Mouse (Mus musculus) heart, embryonic 10.5 days (tissue): Measurements from ENCODE around the gene Rnf215. TPM values are rescaled to one million over a fixed set of nuclear protein-coding genes. Genes with fewer than 3 reads are reported as not detected.
"Not testable (repeated sequence)": the region's sequence is repeated elsewhere in the genome, so short reads cannot be mapped to it uniquely, and the experiment has no call there.

Source experiments
- DNase-seq: peaks from one replicate; pipeline ENCODE4 v3.0.0-alpha.2; 2017; ENCODE audit warnings: low spot score
- H3K27ac ChIP-seq: fragments of 300-500 bp; sonication (generic); 2 replicates; pipeline ENCODE4 v1.5.1; 2016; ENCODE audit warnings: mild to moderate bottlenecking
- H3K27me3 ChIP-seq: fragments of 300-500 bp; sonication (generic); 2 replicates; pipeline ENCODE4 v1.6.1; 2016; ENCODE audit warnings: mild to moderate bottlenecking; ENCODE audit not compliant: poor library complexity, insufficient read depth, severe bottlenecking
- H3K36me3 ChIP-seq: fragments of 300-500 bp; sonication (generic); 2 replicates; pipeline ENCODE4 v1.6.1; 2016; ENCODE audit warnings: mild to moderate bottlenecking, moderate library complexity
- H3K4me1 ChIP-seq: fragments of 300-500 bp; sonication (generic); 2 replicates; pipeline ENCODE4 v1.6.1; 2016; ENCODE audit warnings: mild to moderate bottlenecking
- H3K4me3 ChIP-seq: fragments of 300-500 bp; sonication (generic); 2 replicates; pipeline ENCODE4 v1.5.1; 2016; ENCODE audit warnings: mild to moderate bottlenecking, moderate library complexity
- H3K9me3 ChIP-seq: fragments of 300-500 bp; sonication (generic); 2 replicates; pipeline ENCODE4 v1.6.1; 2016; ENCODE audit warnings: mild to moderate bottlenecking, moderate library complexity
- WGBS: fragments of 180-500 bp; shearing (Covaris S2); methylation state at CpG from one replicate; pipeline ENCODE4 v1.1.7; 2016; 5-methylcytosine and 5-hydroxymethylcytosine counted together
- polyA plus RNA-seq: library from polyadenylated mRNA; unstranded; fragments of >200 nt; fragmentation: Nextera tagmentation; extraction: Ambion mirVana; gene quantifications from 2 replicates; pipeline ENCODE4 v1.2.1, GENCODE M21; 2016

The Rnf215 gene
- polyA plus RNA-seq, 1 experiment from 2014 or later = 17.1 TPM

DNA sequence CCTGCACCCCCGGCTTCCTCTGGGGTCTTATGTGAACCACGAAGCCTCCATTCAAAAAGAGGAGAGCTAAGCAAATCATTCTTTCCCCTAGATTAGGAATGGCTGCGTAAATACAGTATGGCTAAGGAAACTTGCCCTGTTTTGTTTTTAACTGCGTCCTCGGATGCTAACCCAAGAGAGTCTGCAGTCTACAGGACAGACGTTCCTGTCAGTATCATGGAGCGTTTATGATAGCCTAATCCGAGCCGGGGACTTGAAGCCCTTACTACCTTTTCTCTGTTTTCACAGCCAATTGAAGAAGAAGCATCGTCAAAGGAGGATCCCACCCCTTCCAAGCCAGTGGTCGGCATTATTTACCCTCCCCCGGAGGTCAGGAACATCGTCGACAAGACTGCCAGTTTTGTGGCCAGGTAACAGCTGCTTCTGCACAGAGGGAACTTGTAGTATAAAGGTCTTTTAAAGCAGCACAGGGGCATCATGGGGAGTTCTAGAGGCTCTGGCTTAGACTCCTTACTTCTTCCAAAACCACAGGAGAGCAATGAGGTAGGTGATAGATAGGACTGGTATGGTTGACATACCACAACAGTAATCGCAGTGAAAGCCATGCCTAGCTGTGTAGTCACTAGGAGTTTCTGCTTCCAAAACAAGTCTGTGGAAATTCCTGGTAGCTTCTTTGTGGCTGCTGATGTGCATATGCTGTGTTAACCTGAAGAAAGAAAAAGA, 25.9 kb downstream of the Rnf215 start:
- H3K27me3 ChIP-seq = no peaks in the 10 kb centered on the region
- peaks cover 24% of the 10 kb centered on the region for H3K4me1 ChIP-seq
- peaks cover 46% of the 10 kb centered on the region for H3K36me3 ChIP-seq
- no peak for DNase-seq
- no peaks in the 10 kb centered on the region for H3K9me3 ChIP-seq
- H3K27ac ChIP-seq = peak overlapping the region; percentile 95
- WGBS = 6% methylated on average over 15 of the region's 15 CpGs
- H3K4me3 ChIP-seq = peak overlapping the region; percentile 73

DNA sequence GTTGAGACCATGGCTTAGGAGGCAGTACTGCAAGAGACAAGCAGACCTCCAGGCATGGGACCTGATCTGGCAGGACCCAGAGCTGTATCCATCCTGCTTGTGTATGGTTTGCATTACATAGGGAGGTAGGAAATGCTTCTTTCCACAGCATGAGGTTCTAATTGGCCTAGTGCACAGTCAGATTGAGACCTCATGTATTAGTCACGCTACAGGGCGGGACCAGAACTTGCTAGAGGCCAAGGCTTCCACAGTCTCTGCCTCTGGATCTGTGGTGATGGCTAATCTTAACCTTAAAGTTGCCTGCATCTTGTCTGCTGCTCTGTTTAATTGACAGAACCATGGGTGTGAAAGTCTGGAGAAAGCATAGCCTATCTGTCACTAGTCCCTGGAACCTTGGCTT, 29.7 kb downstream of the Rnf215 start:
- WGBS = 83% methylated on average over 2 of the region's 2 CpGs

GRCm38 (mm10) chr11:4166467-4167090, 31.6 kb downstream of the Rnf215 start:
- Histone ChIP-seq H3K9me3 (no peaks in the 10 kb centered on the region), H3K4me1 (peaks cover 6% of the 10 kb centered on the region), H3K36me3 (peaks cover 99% of the 10 kb centered on the region), H3K4me3 (no peak overlapping the region), H3K27ac (no peak overlapping the region), H3K27me3 (no peaks in the 10 kb centered on the region)
- no peak for DNase-seq
- 93% methylated on average over 7 of the region's 7 CpGs for WGBS

More for the DNA sequence above, 29.7 kb downstream of the Rnf215 start:
- Histone ChIP-seq H3K27ac (no peak overlapping the region), H3K36me3 (peaks cover 83% of the 10 kb centered on the region), H3K27me3 (no peaks in the 10 kb centered on the region), H3K9me3 (no peaks in the 10 kb centered on the region), H3K4me3 (no peak overlapping the region), H3K4me1 (peaks cover 17% of the 10 kb centered on the region)
- no peak for DNase-seq

DNA sequence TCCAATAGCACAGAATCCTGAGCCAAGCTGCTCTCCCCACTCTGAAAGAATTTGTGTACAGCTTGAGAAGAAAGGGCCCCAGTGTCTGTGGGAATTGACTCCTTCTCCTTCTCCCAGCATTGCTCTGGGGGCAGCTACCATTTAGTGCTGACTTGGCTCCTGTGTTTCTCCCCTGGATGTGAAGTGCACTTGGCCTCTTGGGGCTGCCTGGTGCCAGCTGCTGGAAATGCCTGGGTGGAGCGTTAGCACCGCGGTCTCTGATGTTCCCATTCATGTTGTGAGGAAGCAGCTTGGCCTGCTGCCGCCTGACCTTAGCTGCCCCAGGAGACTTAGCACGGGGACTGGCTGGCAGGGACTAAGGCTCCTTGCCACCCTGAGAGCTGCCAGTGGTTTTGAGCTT, 39.6 kb downstream of the Rnf215 start:
- Histone ChIP-seq H3K36me3 (peaks cover 100% of the 10 kb centered on the region), H3K4me3 (no peak overlapping the region), H3K27me3 (no peaks in the 10 kb centered on the region), H3K27ac (no peak overlapping the region), H3K4me1 (no peaks in the 10 kb centered on the region; the same call in 1 of the 2 replicates), H3K9me3 (no peaks in the 10 kb centered on the region)
- no peak for DNase-seq
- 91% methylated on average over 5 of the region's 5 CpGs for WGBS

DNA sequence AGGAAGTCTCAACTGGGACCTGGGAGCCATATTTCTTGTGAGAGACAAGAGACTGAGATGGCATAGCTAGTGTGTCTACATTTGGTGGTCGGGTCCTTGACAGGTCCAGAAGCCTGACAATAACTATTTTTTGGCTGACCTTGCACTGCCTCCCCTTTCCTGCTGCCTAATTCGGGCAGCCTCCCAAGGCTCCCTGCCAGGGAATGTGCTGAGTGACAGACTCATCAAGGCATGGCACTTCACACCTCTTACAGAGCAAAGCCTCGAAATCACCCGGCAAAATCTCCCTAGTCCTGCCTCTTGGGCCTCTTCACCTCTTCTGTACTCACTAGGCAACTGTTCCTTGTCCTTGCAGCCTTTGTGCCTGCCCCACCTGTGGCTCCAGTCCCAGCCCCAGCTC, 42.7 kb downstream of the Rnf215 start:
- 66% methylated on average over 4 of the region's 4 CpGs for WGBS
- Histone ChIP-seq H3K27me3 (no peaks in the 10 kb centered on the region), H3K4me1 (no peaks in the 10 kb centered on the region; the same call in 1 of the 2 replicates), H3K36me3 (peaks cover 98% of the 10 kb centered on the region), H3K4me3 (no peak overlapping the region), H3K27ac (no peak overlapping the region), H3K9me3 (no peaks in the 10 kb centered on the region)
- DNase-seq = no peak

DNA sequence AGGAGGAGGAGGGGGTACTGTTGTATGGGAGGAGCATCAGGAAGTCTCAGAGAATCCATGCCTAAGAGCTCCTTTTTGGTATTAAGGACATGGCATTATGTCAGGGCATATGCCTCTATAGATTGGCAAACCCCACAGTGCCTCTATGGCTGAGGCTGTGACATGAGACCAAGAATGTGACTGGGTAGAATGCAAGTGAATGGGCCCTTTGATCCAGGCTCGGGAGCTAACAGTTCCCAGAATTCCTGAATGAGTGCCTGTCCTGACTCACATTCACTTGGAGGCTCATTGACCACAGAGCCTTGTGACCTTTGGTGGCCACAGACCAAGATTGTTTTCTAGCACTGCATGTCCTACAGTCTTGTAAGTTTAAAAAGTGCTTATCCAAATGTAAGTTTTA, 47.1 kb downstream of the Rnf215 start:
- H3K27ac ChIP-seq = no peak overlapping the region
- 16% methylated on average over 1 of the region's 1 CpGs for WGBS
- no peak for DNase-seq
- H3K36me3 ChIP-seq = peaks cover 61% of the 10 kb centered on the region
- H3K27me3 ChIP-seq = no peaks in the 10 kb centered on the region
- no peak overlapping the region for H3K4me3 ChIP-seq
- H3K9me3 ChIP-seq = no peaks in the 10 kb centered on the region
- H3K4me1 ChIP-seq = peaks cover under 1% of the 10 kb centered on the region; the same call in 1 of the 2 replicates

- no peak overlapping the region for H3K4me3 ChIP-seq
- peaks cover 46% of the 10 kb centered on the region for H3K36me3 ChIP-seq
- peaks cover 14% of the 10 kb centered on the region for H3K4me1 ChIP-seq
- no peaks in the 10 kb centered on the region for H3K9me3 ChIP-seq
- H3K27ac ChIP-seq = no peak overlapping the region
- peaks cover 8% of the 10 kb centered on the region; the same call in 1 of the 2 replicates for H3K27me3 ChIP-seq
- DNase-seq = no peak
Observed at GRCm38 (mm10) chr11:4183511-4183910, 48.5 kb downstream of the Rnf215 start.

DNA sequence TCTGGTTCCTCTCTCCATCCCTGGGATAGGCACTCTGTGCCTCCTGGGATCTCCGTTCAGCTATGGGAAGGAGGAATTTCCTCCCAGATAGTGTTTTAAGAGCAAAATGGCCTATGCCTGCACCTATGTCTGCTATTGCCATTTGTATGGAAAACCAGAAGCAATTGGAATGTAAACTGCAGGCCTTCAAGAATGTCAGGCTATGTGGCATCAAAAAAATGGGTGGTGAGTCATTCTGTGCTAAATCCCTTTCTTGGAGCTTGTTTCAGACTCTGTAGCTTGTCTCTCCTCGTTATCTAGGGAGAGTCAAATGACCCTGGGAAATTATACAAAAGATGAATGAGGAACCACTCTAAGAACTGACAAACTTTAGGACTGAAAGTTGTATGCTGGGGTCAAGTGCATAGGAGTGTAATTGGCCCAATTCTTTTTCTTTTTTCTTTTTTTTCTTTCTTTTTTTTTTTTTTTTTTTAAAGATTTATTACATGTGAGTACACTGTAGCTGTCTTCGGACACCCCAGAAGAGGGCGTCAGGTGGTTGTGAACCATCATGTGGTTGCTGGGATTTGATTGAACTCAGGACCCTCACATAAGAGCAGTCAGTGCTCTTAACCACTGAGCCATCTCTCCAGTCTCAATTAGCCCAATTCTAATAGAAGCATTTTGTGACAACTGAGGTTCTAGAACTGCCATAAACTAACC, 49.4 kb downstream of the Rnf215 start:
- peaks cover 8% of the 10 kb centered on the region; the same call in 1 of the 2 replicates for H3K27me3 ChIP-seq
- H3K4me3 ChIP-seq = no peak overlapping the region
- WGBS = 75% methylated on average over 4 of the region's 4 CpGs
- H3K9me3 ChIP-seq = no peaks in the 10 kb centered on the region
- H3K36me3 ChIP-seq = peaks cover 37% of the 10 kb centered on the region
- no peak for DNase-seq
- H3K27ac ChIP-seq = no peak overlapping the region
- peaks cover 14% of the 10 kb centered on the region for H3K4me1 ChIP-seq

GRCm38 (mm10) chr11:4185480-4185879, 50.5 kb downstream of the Rnf215 start:
- not testable (repeated sequence) for DNase-seq, H3K27ac ChIP-seq, H3K27me3 ChIP-seq, H3K4me3 ChIP-seq, H3K9me3 ChIP-seq
- WGBS = 83% methylated on average over 6 of the region's 6 CpGs
- H3K36me3 ChIP-seq = peaks cover 26% of the 10 kb centered on the region
- peaks cover 17% of the 10 kb centered on the region for H3K4me1 ChIP-seq

DNA sequence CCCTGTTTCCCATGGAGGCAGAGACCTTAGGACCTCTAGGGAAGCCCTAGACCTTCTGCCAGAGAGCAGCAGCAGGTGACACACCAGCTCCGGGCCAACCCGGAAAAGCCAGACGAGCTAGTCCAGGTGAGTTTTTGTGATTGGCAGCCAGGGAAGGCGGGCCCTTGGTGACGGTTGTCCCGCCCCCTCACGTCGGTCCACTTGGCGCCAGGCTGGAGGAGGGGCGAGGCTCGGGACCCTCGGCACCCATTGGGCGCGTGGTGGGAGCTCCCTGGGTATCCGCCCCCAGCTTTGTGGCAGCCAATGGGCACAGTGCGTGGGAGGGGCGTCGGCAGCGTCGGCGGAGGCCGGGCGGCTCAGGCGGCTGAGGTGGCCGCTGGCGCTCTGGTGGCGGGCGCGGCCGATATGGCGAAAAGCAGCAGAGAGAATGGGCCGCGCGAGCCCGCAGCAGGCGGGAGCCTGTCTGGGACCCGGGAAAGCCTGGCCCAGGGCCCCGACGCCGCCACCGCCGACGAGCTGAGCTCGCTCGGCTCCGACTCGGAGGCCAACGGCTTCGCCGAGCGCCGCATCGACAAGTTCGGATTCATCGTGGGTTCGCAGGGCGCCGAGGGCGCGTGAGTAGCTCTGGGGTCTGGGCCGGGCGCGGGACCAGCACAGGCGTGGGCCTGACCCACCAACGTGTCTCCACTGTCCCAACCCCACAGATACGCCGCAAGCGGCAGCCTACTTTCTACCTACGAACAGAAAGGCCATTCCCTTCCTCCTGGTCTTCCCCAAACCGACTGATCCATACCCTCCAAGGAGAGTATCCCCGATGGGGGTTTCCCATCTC, 51.7 kb downstream of the Rnf215 start, which contains the start of gene Tbc1d10a:
Tbc1d10a (plus strand) TSS at position 304 of the 832 bp plus-strand sequence.
- WGBS = under 1% methylated on average over 71 of the region's 71 CpGs

DNA sequence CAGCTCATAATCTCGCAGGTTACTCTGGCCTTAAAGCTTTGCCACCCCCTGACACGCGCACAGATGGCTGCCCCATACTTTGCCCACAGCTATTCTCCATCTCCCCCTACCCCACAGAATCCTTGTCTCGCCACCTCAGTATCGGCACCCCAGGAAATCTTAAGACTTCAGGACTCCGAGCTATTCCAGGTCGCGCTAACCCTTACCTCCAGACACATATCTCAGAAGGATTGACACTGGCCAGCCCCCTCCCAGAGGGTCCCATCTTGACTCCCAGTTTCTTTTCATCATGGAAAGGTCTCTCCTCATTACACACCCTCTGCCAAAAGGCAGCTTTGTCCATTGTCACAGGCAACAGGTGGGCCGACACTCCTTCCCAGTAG, 52.3 kb downstream of the Rnf215 start:
- Histone ChIP-seq H3K27me3 (peaks cover 8% of the 10 kb centered on the region; the same call in 1 of the 2 replicates), H3K9me3 (no peaks in the 10 kb centered on the region), H3K4me3 (peak overlapping the region; percentile 86), H3K4me1 (peaks cover 28% of the 10 kb centered on the region), H3K36me3 (peaks cover 9% of the 10 kb centered on the region), H3K27ac (peak overlapping the region; percentile 91)
- 15% methylated on average over 9 of the region's 9 CpGs for WGBS
- no peak for DNase-seq

More for the DNA sequence above, 51.7 kb downstream of the Rnf215 start, which contains the start of gene Tbc1d10a:
- peak; percentile 98 for DNase-seq
- Histone ChIP-seq H3K27me3 (peaks cover 8% of the 10 kb centered on the region; the same call in 1 of the 2 replicates), H3K4me3 (peak within 1 kb of the TSS; percentile 86), H3K4me1 (peaks cover 26% of the 10 kb centered on the region), H3K27ac (peak within 1 kb of the TSS; percentile 91), H3K9me3 (no peaks in the 10 kb centered on the region), H3K36me3 (peaks cover 14% of the 10 kb centered on the region)

- H3K36me3 ChIP-seq = no peaks in the 10 kb centered on the region
Observed at GRCm38 (mm10) chr11:4189182-4189581, 54.2 kb downstream of the Rnf215 start.

More at GRCm38 (mm10) chr11:4189182-4189581, 54.2 kb downstream of the Rnf215 start:
- no peak overlapping the region for H3K4me3 ChIP-seq
- DNase-seq = no peak
- peaks cover 29% of the 10 kb centered on the region for H3K4me1 ChIP-seq
- H3K27ac ChIP-seq = no peak overlapping the region
- H3K9me3 ChIP-seq = no peaks in the 10 kb centered on the region
- 79% methylated on average over 6 of the region's 6 CpGs for WGBS
- H3K27me3 ChIP-seq = peaks cover 8% of the 10 kb centered on the region; the same call in 1 of the 2 replicates
